Mouse (Mus musculus) intestine, postnatal 0 days (tissue): Measurements from ENCODE around the gene Daglb. TPM values are rescaled to one million over a fixed set of nuclear protein-coding genes. Genes with fewer than 3 reads are reported as not detected.
A peak's percentile ranks its signal among the peaks of the same experiment; 100 is the strongest.

Experiments
- ATAC-seq: fragments of 200-750 bp; cut with Nextera tagmentation; 2 replicates; pipeline ENCODE4 v1.8.0; 2017; ENCODE audit warnings: mild to moderate bottlenecking, moderate TSS enrichment, moderate library complexity
- H3K27ac ChIP-seq: fragments of 300-500 bp; sonication (generic); 2 replicates; pipeline ENCODE4 v1.5.1; 2014; ENCODE audit warnings: mild to moderate bottlenecking, low read depth, low read length, moderate library complexity
- H3K27me3 ChIP-seq: fragments of 300-500 bp; sonication (generic); replicated peaks from 2 replicates; pipeline ENCODE4 v1.6.1; 2014; ENCODE audit warnings: low read length, mixed read lengths; ENCODE audit not compliant: control insufficient read depth, insufficient read depth
- H3K36me3 ChIP-seq: fragments of 300-500 bp; sonication (generic); 2 replicates; pipeline ENCODE4 v1.6.1; 2014; ENCODE audit warnings: mild to moderate bottlenecking, moderate library complexity; ENCODE audit not compliant: control insufficient read depth, insufficient read depth
- H3K4me1 ChIP-seq: fragments of 300-500 bp; sonication (generic); replicated peaks from 2 replicates; pipeline ENCODE4 v1.6.1; 2014; ENCODE audit warnings: antibody characterized with exemption, low read length, mixed read lengths; ENCODE audit not compliant: control insufficient read depth, insufficient read depth
- H3K4me2 ChIP-seq: fragments of 300-500 bp; sonication (generic); replicated peaks from 2 replicates; pipeline ENCODE4 v1.6.1; 2014; ENCODE audit warnings: low read depth, mild to moderate bottlenecking, moderate library complexity
- H3K4me3 ChIP-seq: fragments of 300-500 bp; sonication (generic); 2 replicates; pipeline ENCODE4 v1.5.1; 2014; ENCODE audit warnings: low read depth, low read length
- H3K9ac ChIP-seq: fragments of 300-500 bp; sonication (generic); 2 replicates; pipeline ENCODE4 v1.6.1; 2014; ENCODE audit warnings: mild to moderate bottlenecking, low read depth, low read length
- H3K9me3 ChIP-seq: fragments of 300-500 bp; sonication (generic); 2 replicates; pipeline ENCODE4 v1.6.1; 2016; ENCODE audit warnings: mixed run types; ENCODE audit not compliant: control insufficient read depth
- CTCF ChIP-seq: sonication (generic); IDR thresholded peaks from 2 replicates; pipeline ENCODE4 v1.5.1; 2016; ENCODE audit warnings: low read depth, mild to moderate bottlenecking, control low read depth, antibody characterized with exemption, moderate library complexity
- WGBS: fragments of 180-500 bp; shearing (Covaris S2); extraction: QIAGEN DNeasy Blood & Tissue Kit; methylation state at CpG from one replicate; pipeline ENCODE4 v1.1.7; 2014; 5-methylcytosine and 5-hydroxymethylcytosine counted together
- polyA plus RNA-seq: library from polyadenylated mRNA; unstranded; fragments of >200 nt; fragmentation: Nextera tagmentation; extraction: Ambion mirVana; gene quantifications from 2 replicates; pipeline ENCODE4 v1.2.1, GENCODE M21; 2015

The Daglb gene
- polyA plus RNA-seq: 10.6 and 11.4 TPM in 2 replicates

- 2% methylated on average over 43 of the region's 43 CpGs for WGBS
- H3K9me3 ChIP-seq: no peaks in the 10 kb centered on the region
- peak; percentile 80 for ATAC-seq
- H3K27ac ChIP-seq: peak within 1 kb of the TSS; percentile 70
- TF ChIP-seq CTCF: no peak
- peak within 1 kb of the TSS; percentile 69 for H3K9ac ChIP-seq
- peaks cover 7% of the 10 kb centered on the region; the same call in 1 of the 2 replicates for H3K4me1 ChIP-seq
- H3K36me3 ChIP-seq: peaks cover 12% of the 10 kb centered on the region
- no peaks in the 10 kb centered on the region for H3K27me3 ChIP-seq
- H3K4me2 ChIP-seq: peak within 1 kb of the TSS; percentile 95
- H3K4me3 ChIP-seq: peak within 1 kb of the TSS; percentile 78
Observed at GRCm38 (mm10) chr5:143464100-143464756, at the start of gene Daglb. TSS of gene Daglb (plus strand) at chr5:143464584.

- H3K36me3 ChIP-seq: peaks cover 50% of the 10 kb centered on the region
- H3K9ac ChIP-seq: no peak overlapping the region
- no peaks in the 10 kb centered on the region for H3K9me3 ChIP-seq
- no peak overlapping the region for H3K4me3 ChIP-seq
- H3K27me3 ChIP-seq: no peaks in the 10 kb centered on the region
- ATAC-seq: no peak
- no peak for TF ChIP-seq CTCF
- 66% methylated on average over 4 of the region's 4 CpGs for WGBS
- H3K27ac ChIP-seq: no peak overlapping the region
- no peak overlapping the region for H3K4me2 ChIP-seq
- no peaks in the 10 kb centered on the region for H3K4me1 ChIP-seq
Observed at GRCm38 (mm10) chr5:143421484-143421883, 42.9 kb upstream of the Daglb start.

GRCm38 (mm10) chr5:143422990-143423389 lies 41.4 kb upstream of the Daglb start:
- no peak overlapping the region for H3K9ac ChIP-seq
- H3K4me1 ChIP-seq: no peaks in the 10 kb centered on the region
- H3K27ac ChIP-seq: no peak overlapping the region
- 77% methylated on average over 4 of the region's 4 CpGs for WGBS
- TF ChIP-seq CTCF: peak; percentile 43
- peaks cover 36% of the 10 kb centered on the region for H3K36me3 ChIP-seq
- H3K9me3 ChIP-seq: no peaks in the 10 kb centered on the region
- no peak overlapping the region for H3K4me3 ChIP-seq
- ATAC-seq: no peak
- no peak overlapping the region for H3K4me2 ChIP-seq
- no peaks in the 10 kb centered on the region for H3K27me3 ChIP-seq

- Histone ChIP-seq H3K4me2 (no peak overlapping the region), H3K9ac (no peak overlapping the region), H3K36me3 (peaks cover 26% of the 10 kb centered on the region), H3K4me3 (no peak overlapping the region), H3K27ac (no peak overlapping the region), H3K9me3 (no peaks in the 10 kb centered on the region), H3K4me1 (no peaks in the 10 kb centered on the region), H3K27me3 (no peaks in the 10 kb centered on the region)
- peak; percentile 61; the same call in 1 of the 2 replicates for ATAC-seq
- peak; percentile 86 for TF ChIP-seq CTCF
- 20% methylated on average over 6 of the region's 6 CpGs for WGBS
Observed at GRCm38 (mm10) chr5:143423899-143424519, 40.4 kb upstream of the Daglb start.

GRCm38 (mm10) chr5:143434421-143434820 lies 30.0 kb upstream of the Daglb start:
- Histone ChIP-seq H3K4me1 (no peaks in the 10 kb centered on the region), H3K9me3 (no peaks in the 10 kb centered on the region), H3K4me2 (no peak overlapping the region), H3K36me3 (no peaks in the 10 kb centered on the region), H3K27ac (no peak overlapping the region), H3K9ac (no peak overlapping the region), H3K4me3 (no peak overlapping the region), H3K27me3 (no peaks in the 10 kb centered on the region)
- peak; percentile 94 for TF ChIP-seq CTCF
- 3% methylated on average over 4 of the region's 4 CpGs for whole genome bisulfite sequencing
- 0 out of 2 replicates have a peak, but pooled peaks have one; percentile 45 for ATAC-seq

GRCm38 (mm10) chr5:143441298-143441697 lies 23.1 kb upstream of the Daglb start:
- Histone ChIP-seq H3K27me3 (no peaks in the 10 kb centered on the region), H3K9ac (no peak overlapping the region), H3K27ac (peak overlapping the region; percentile 41), H3K36me3 (no peaks in the 10 kb centered on the region), H3K4me2 (no peak overlapping the region), H3K4me1 (0 out of 2 replicates have a peak, but pooled peaks cover 7% of the 10 kb centered on the region), H3K9me3 (no peaks in the 10 kb centered on the region), H3K4me3 (no peak overlapping the region)
- ATAC-seq: peak; percentile 89
- TF ChIP-seq CTCF: no peak
- WGBS: 43% methylated on average over 3 of the region's 3 CpGs
